Mouse (Mus musculus): ENCODE data around the gene Evi5.

Evi5 gene

GRCm38 (mm10) chr5:107749229-107749916 is 125.5 kb downstream of the Evi5 start:
- no peak for DNase-seq (ENCODE audit: low spot score)

GRCm38 (mm10) chr5:107739023-107739422 is 135.9 kb downstream of the Evi5 start:
- no peak for DNase-seq (ENCODE audit: low spot score)

GRCm38 (mm10) chr5:107738296-107738695 is 136.6 kb downstream of the Evi5 start:
- DNase-seq (ENCODE audit: low spot score), result no peak

DNA sequence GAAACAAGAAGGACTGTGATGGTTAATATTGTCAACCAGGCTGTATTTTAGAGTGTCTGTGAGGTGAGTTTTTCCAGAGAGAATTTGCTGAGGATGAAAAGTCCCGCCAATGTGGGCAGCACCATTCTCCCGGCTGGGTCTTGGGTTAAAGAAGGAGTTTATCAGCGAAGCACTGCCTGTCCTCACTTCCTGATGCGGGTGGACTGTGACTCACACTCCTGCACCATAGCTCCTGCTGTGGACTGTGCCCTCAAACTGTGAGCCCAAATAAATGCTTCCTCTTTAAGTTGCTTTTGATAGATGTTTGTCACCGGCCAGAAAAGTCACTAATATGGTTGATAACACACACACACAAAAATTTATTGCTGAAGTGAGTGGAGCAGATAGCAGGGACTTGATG is 138.7 kb downstream of the Evi5 start:
- DNase-seq (ENCODE audit: low spot score), result no peak

DNA sequence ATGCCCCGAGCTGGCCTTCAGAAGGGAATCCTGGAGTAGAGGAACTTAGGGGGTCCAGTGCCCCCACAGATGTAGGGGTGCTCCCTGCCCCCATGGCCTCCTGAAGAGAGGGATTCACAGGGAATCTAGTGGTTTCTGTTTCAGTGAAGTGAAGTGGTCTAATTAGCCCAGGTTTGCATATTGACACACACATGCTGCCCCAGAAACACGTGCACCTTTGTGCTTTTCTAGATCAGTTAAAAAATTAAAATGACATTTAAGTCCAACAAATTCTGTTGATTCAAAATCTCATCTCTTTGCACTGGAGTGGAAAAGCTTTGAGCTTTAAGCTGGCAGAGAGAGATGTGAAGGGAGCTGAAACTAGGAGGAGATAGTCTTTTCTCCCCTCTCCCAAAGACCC is 143.1 kb downstream of the Evi5 start:
- no peak for DNase-seq (ENCODE audit: low spot score)

DNA sequence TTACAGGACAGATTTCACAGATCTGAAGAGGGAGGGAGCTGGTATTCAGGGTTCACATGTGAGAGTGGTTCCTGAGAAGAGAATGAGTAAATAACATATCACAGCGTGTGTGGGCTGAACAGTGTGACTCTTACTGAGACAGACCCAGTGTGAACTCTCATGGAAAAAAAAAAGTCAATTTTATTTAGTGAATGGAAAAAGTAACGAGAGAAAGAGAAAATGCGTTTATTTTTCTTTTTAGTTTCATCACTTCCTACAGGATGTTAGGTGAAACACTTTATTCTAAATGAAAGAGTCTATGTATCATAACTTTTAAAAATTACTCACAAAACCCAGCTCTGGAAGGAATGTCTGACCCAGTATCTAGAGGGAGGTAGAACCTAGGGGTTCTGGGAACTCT is 143.5 kb downstream of the Evi5 start:
- DNase-seq (ENCODE audit: low spot score), result no peak

DNA sequence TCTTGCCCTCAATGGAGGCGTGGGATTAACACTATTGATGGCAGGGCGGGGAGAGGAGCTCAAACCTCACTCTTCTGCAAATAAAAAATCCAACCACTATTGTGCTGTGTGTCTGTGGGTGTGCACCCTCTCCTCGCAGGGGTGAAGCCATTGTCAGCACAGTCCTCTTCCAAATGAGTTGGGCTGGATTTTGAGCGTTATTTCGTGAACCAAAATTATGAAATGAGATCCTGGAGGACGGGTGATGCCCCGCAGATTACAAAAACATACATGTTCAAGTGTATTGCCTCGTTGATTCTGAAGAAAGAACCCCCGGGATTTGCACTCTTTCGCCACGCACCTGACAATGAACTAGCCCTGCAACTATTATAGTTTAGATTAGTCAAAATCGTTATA is 147.9 kb downstream of the Evi5 start:
- no peak for DNase-seq (ENCODE audit: low spot score)

GRCm38 (mm10) chr5:107726281-107727006 is 148.5 kb downstream of the Evi5 start:
- no peak for DNase-seq (ENCODE audit: low spot score)

- peak; percentile 4 for DNase-seq (ENCODE audit: low spot score)
Measured at GRCm38 (mm10) chr5:107725435-107726261, 149.3 kb downstream of the Evi5 start, which contains the start of gene Gfi1. Gene Gfi1 (minus strand): TSS chr5:107726036.

DNA sequence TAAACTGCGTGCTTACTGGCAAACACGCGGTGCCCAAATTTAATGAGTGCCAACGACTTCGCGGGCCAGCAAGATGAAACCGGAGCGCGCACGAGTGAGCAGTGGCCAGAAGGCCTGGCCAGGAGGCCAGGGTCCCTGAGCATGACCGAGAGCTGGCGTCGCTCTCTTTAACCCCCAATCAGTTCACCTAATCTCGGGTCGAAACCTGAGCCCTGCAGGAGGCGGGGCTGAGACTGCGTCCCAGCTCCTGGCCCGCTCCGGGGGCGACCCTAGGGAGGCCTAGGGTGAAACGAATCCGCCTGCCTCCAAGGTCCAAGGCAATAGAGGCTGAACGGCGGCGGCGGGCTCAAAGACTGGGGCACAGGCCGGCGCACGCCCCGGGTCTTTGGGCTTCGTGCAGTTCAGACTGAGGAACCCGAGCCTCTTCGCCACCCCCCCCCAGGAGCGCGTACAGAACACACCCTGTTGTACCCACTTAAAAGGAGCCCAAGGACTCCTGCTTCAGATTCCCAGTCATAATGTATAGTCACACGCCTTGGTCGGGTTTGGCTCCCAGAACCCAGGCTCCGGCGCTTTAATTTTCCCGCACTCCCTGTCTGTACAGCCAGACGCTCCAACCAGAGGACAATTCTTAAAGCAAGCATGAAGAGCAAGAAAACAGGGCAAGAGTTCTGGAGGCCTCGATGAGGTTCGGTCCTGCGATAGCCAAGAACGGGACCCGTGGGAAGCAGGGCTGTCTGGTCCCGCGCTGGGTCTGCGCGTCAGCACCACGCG is 150.1 kb downstream of the Evi5 start:
- DNase-seq (ENCODE audit: low spot score), result peak; percentile 12

- DNase-seq (ENCODE audit: low spot score), result peak; percentile 9
Measured at GRCm38 (mm10) chr5:107723541-107724511, 151.1 kb downstream of the Evi5 start.

DNA sequence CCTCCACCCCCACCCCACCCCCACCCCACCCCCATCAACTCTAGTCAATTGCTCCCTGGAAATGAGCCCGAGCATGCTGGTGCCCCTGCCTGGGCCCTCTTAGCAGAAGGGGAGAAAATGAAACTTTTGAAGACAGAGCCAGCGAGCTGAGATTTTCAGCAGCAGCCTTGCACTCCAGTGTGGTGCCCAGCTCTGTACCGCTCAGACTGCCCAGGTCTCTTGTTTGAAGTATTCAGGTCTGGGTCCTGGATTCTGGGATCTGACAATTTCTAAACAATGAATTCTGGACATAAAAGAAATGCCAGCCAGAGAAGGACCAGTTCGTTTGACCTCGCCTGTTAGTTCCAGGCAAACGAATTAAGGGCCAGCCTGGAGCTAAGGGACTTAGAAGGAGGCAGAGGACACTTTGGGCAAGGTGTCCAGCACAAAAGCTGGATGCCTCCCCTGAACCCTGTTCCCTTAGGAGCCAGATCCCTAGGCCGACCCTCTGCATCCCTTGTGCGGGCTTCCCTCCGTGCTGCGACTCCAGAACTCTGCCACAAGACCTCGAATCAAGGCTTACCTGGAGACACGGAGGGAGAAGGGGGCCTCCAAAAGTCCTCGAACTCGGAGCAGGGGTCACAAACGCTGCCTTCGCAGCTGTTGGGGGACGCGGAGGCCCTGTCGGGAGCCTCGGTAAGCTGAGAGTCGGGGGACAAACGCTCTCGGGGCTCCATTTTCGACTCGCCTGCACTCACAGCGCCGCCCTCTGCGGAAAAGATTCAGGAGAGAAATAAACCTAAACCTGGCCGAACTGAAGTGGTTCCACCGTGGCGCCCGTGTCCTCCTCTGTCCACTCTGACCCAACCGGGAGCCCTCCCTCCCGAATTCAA is 152.0 kb downstream of the Evi5 start:
- DNase-seq (ENCODE audit: low spot score), result peak; percentile 10

GRCm38 (mm10) chr5:107721638-107722011 is 153.3 kb downstream of the Evi5 start:
- DNase-seq (ENCODE audit: low spot score), result peak; percentile 6

DNA sequence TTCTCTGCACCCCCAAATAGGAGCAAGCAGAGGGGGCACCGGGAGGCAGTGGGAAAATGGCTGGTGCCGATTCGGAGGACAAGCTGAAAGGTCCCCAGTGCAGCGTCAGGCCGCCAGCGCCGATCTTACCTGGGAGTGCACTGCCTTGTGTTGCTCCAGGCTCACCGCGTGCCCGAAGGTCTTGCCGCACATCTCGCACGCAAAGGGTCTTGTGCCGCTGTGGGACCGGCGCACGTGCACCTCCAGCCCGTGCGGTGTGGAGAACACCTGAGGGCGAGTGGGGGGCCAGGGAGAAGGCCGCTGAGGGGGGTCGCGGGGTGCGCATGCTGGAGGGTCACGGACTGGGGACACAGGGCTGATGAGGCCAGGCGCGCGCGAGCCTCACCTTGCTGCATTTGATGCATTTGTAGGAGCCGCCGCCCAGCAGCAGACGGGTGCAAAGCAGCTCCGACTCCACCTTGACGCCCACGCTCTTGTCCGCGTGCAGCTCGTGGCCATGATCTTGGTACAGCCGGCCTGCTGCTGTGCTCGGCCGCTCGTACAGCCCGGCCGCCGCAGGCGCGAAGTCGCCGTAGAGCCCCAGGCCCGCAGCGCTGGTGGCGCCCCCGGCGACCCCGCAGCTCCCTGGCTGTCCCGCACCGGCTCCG is 153.8 kb downstream of the Evi5 start:
- DNase-seq (ENCODE audit: low spot score), result no peak

DNA sequence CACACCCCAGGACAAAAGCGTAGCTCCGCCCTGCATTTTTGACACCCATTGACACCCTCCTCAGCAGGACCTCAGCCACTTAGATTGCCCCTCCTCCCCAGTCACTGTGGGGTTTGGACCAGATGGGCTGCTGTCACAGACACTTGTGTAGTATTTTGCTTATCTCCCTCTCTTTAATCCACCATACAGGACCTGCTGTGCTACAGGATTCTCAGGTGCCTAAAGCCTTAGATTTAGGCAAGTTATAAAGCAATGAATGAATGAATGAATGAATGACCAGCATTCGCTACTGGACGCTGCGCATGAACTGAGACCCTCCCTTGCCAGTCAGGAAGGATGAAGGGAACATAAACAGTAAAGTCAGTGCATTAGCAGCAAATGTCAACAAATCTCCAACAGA is 154.4 kb downstream of the Evi5 start:
- DNase-seq (ENCODE audit: low spot score), result no peak

DNA sequence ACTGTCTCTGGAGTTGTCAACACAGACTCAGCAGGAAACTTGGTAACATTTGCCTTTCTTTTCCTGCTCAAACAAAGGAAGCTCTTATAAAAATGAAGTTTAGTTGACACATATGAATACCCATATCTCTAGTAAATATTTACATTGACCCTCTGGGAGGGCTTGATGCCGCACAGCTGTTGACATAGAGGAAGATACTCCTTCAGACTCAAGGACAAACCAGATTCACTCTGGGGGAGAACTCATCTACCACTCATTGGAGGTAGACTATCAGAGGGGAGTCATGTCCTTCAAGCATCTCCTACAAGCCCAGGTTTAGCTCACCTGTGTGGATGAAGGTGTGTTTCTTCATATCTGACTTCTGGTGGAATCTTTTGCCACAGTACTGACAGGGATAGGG is 155.1 kb downstream of the Evi5 start:
- no peak for DNase-seq (ENCODE audit: low spot score)

GRCm38 (mm10) chr5:107719209-107719608 is 155.7 kb downstream of the Evi5 start:
- DNase-seq (ENCODE audit: low spot score), result no peak

DNA sequence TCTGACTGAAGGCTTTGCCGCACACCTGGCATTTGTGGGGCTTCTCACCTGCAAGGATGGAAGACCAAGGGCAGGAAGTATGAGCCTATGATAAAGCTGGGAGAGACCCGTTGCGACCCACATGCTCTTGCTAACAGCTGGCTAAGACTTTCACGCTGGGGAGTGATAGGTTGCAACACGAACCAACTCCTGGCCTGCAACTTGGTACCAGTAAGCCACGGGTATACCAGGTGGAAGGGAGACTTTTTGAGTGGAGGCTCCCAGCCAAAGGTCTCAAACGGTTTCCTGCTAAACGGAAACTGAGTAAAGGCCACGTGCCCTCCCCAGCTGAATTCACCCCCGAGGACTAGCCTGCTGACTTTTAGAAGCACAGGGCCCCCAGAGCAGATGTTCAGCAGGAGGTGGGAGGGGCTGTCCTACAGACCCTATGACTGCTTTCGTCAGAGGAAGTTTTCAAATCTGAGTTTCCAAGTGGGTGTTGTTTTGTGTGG is 157.0 kb downstream of the Evi5 start:
- DNase-seq (ENCODE audit: low spot score), result no peak

DNA sequence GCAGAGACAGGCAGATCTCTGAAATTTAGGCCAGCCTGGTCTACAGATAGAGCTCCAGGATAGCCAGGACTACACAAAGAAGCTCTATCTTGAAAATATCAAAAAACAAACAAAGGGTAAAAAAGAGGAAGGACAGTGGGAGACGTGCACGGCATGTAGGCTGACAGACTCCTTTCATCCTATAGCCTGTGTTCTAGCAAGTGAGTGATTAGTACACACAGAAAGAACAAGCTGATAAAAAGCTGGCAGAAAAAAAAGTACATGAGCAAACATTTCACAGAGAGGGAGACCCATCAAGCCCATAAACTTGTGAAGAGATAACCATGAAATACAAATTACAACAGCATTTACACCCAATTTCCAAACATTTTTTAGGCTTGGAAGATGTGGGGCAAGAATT is 163.2 kb downstream of the Evi5 start:
- DNase-seq (ENCODE audit: low spot score), result no peak
